Mouse (Mus musculus) layer of hippocampus, postnatal 14 days (tissue): ENCODE results near the gene Itpr1. TPM values are rescaled to one million over a fixed set of nuclear protein-coding genes. Genes with fewer than 3 reads are reported as not detected.

ENCODE experiments used
- DNase-seq, 2 experiments: peaks; one replicate each; pipeline ENCODE4 v3.0.0; 2021 to 2022; ENCODE audit warnings: low spot score in 2 of 2, mixed read lengths in 1 of 2
- total RNA-seq, 2 experiments: library from RNA; stranded (reverse); gene quantifications; 2 replicates each; pipeline ENCODE4 v1.2.3; 2021

Itpr1 gene
- total RNA-seq, 2 experiments from 2014 or later = 132 to 141 TPM

- DNase-seq = no peak
These were observed 104.1 kb downstream of the Itpr1 start for GRCm38 (mm10) chr6:108316951-108317350.

GRCm38 (mm10) chr6:108321653-108322052 lies 108.8 kb downstream of the Itpr1 start:
- DNase-seq = no peak

GRCm38 (mm10) chr6:108324464-108325025 lies 111.6 kb downstream of the Itpr1 start:
- no peak for DNase-seq

DNA sequence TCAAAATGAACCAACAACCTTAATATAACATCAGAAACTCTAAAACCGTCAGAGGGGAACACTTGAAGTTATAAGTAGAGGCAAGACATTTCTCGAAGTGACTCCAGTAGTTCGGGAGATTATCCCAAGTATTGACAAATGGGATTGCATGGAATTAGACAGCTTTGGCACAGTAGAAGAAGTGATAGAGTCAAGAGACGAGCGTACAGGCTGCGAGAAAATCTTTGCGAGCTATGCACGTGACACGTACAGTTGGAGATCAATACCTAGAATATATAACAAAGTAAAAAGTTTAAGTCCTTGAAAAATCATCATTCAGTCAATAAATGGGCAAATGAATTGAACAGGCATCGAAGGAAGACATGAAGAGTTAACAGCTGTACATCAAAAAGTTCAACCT lies 112.5 kb downstream of the Itpr1 start:
- no peak for DNase-seq

DNA sequence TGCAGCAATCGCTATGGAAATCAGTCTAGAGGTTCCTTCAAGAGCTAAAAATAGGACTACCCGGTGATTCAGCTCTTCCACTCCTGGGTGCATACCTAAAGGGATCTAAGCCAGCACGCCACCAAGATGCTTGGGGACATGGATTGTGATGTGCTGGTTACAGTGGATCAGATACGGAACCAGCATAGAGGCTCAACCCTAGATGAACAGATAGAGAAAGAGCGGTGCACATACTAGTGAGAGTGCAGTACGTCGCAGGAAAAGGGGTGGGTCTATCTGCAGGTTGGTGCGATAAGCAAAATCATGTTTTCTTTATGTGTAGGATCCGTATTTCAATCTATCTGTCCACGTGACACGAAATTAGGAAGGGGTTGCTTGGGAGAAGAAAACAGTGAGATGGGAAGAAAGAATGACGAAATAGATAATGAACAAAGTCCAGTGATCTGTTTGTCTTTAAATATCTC lies 113.1 kb downstream of the Itpr1 start:
- no peak for DNase-seq

- DNase-seq = no peak
These were observed 113.9 kb downstream of the Itpr1 start for GRCm38 (mm10) chr6:108326751-108327161.

DNA sequence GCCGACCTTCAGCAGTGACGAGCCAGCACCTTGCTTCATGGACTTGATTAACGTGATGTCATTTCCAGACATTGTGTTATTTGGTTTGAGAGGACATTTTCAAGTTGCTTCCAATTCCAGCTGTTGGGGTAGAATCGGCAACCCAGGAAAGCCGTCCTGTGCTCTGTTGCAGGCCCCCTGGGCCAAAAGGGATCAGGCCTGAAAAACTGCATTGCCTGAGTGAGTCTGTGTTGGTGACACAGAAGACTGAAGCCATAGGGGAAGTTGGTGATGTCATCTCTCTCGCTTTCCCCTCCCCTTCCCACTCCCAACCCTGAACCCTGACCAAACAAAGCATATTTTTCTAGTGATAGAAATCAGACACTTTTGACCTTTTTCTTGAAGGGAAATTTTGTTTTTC lies 114.7 kb downstream of the Itpr1 start:
- DNase-seq = no peak

DNA sequence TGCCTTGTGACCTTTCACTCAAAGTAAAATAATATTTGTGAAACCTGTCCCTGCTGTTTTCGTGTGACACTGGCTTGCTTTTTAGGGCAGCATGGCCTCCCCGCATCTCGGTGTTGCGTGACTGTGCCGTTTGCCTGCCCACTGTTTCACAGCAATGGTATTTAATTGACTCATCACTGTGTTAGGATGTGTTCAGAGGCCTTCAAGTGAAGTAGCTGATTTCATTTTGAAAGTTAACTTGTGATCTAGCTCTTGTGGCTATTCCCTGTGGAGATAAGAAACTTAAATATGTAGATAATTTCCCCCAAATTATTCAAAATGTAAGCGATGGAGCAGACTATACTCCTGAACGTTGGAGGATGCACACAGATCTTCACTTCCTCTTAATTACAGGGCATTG lies 115.4 kb downstream of the Itpr1 start:
- DNase-seq = no peak

GRCm38 (mm10) chr6:108330461-108330860 lies 117.6 kb downstream of the Itpr1 start:
- DNase-seq = no peak

GRCm38 (mm10) chr6:108331268-108331667 lies 118.4 kb downstream of the Itpr1 start:
- no peak for DNase-seq

DNA sequence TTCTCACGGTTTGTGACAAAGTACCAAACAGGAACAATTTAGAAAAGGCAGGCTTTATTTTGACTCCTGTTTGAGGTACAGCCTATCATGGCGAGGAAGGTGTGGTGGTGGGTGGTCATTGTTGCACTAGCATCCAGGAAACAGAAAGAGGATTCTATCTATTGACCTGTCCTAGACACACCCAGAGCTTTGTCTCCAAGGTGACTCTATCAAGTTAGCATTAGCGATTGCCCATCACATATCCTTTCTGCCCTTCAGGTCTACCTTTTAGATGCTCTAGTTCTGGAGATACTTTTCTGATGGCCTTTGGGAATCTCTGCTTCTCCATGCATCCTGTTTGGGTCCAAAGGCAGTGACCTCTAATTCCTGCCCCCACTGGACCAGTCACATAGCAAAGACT lies 121.2 kb downstream of the Itpr1 start:
- DNase-seq = no peak

- DNase-seq = no peak
These were observed 122.4 kb downstream of the Itpr1 start for GRCm38 (mm10) chr6:108335202-108335823.

- DNase-seq = no peak
These were observed 123.6 kb downstream of the Itpr1 start for GRCm38 (mm10) chr6:108336506-108336905.

- DNase-seq = no peak
These were observed 124.4 kb downstream of the Itpr1 start for GRCm38 (mm10) chr6:108337289-108337688.

GRCm38 (mm10) chr6:108338362-108338761 lies 125.5 kb downstream of the Itpr1 start:
- DNase-seq = no peak

DNA sequence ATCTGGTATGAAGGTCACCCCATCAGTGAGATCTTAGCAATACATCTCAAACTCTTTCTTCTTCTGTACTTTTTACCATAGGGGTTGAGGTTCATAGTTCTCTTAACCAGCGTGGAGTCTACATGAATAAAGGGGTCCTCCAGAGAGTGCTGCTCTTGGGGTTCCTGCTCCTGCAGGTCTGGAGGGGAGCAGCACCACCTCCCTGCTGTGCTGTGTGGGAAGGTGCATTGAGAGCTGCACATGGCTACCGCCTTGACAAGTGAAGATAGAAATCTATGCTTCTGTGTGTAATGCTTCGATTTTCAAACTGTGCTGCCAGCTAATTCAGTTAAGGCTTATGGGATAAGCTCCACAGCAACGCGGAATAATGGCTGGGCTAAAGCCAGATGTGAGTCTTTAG lies 130.1 kb downstream of the Itpr1 start:
- no peak for DNase-seq

- DNase-seq = no peak
These were observed 130.9 kb downstream of the Itpr1 start for GRCm38 (mm10) chr6:108343781-108344310.

- no peak for DNase-seq
These were observed 137.9 kb downstream of the Itpr1 start for GRCm38 (mm10) chr6:108350801-108351200.

DNA sequence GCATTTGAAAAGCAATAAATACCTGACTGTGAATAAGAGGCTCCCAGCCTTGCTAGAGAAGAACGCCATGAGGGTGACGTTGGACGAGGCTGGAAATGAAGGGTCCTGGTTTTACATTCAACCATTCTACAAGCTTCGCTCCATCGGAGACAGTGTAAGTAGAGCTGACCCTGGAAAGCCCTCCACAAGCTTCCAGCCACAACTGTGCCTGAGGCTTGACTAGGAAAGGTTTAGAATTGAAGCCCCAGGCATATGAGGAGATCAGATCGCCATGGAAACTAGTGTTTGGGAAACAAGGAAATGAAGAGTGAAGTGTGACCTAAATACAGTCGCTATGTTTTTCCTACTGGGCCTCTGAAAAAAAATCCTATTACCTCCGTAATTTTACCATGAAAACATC lies 139.1 kb downstream of the Itpr1 start:
- DNase-seq = no peak

- no peak for DNase-seq
These were observed 154.5 kb downstream of the Itpr1 start for GRCm38 (mm10) chr6:108367412-108367811.

DNA sequence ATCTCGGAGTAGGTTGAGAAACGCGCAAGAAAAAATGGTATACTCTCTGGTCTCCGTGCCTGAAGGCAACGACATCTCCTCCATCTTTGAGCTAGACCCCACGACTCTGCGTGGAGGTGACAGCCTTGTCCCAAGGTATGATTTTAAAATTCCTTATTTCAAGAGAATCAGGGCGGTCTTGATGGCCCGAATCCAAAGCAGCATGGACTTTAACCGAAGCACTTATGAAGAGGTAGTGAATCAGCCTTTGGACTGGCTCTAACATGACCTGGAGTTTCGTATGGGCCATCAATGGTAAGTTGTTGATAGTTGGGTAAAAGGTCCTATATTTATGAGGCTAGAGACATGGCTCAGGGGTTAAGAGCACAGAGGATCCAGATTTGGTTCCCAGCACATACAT lies 156.1 kb downstream of the Itpr1 start:
- no peak for DNase-seq

GRCm38 (mm10) chr6:108371347-108371893 lies 158.5 kb downstream of the Itpr1 start:
- DNase-seq = no peak

GRCm38 (mm10) chr6:108374019-108374418 lies 161.1 kb downstream of the Itpr1 start:
- no peak for DNase-seq
